Mouse (Mus musculus): ENCODE data around the gene Nr1i3. TPM values are rescaled to one million over a fixed set of nuclear protein-coding genes. Genes with fewer than 3 reads are reported as not detected.

Gene Nr1i3
- total and polyA plus RNA-seq, 3 experiments: 0.24 to 1.7 TPM; not detected in 1

GRCm38 (mm10) chr1:171226780-171227179 lies 13.0 kb downstream of the Nr1i3 start (continued):
- TF ChIP-seq ZKSCAN1 (IDR thresholded peaks at IDR 0.05; ENCODE audit: low read depth, low read length) (no peak), MAZ (IDR thresholded peaks at IDR 0.05; ENCODE audit: low read depth, low read length) (no peak), ZC3H11A (IDR thresholded peaks at IDR 0.05; ENCODE audit: low read depth, low read length) (no peak), CTCF (IDR thresholded peaks at IDR 0.05 in 2 of 3, conservative IDR thresholded peaks at IDR 0.05 in 1 of 3; ENCODE audit: control insufficient read depth in 1 of 3, insufficient read depth in 1 of 3, low read depth in 2 of 3, low read length in 3 of 3, poor library complexity in 1 of 3, severe bottlenecking in 1 of 3) (no peak)

- H3K27me3 ChIP-seq (ENCODE audit: control insufficient read depth in 1 of 2, insufficient read depth in 2 of 2, low read length in 2 of 2): no peaks in the 10 kb centered on the region
- H3K9ac ChIP-seq (ENCODE audit: control insufficient read depth, low read depth, low read length, poor library complexity, severe bottlenecking): no peak overlapping the region
- H3K9me3 ChIP-seq (replicated peaks; ENCODE audit: insufficient read depth, low read length): no peaks in the 10 kb centered on the region
- no peak overlapping the region for H3K4me3 ChIP-seq (ENCODE audit: control insufficient read depth in 1 of 2, insufficient read depth in 1 of 2, low read depth in 2 of 2, low read length in 2 of 2)
- H3K79me2 ChIP-seq (ENCODE audit: control insufficient read depth, insufficient read depth, low read length, poor library complexity): no peaks in the 10 kb centered on the region
- peaks cover 0 to 4% of the 10 kb centered on the region in 2 experiments; a peak in 2 of 4 replicates for H3K36me3 ChIP-seq (ENCODE audit: control insufficient read depth in 1 of 2, insufficient read depth in 2 of 2, low read length in 2 of 2)
- DNase-seq (ENCODE audit: low read depth, low spot score): no peak
- no peak overlapping the region for H3K27ac ChIP-seq (ENCODE audit: control insufficient read depth, low read depth, low read length)
- peaks cover 0 to 6% of the 10 kb centered on the region in 2 experiments; a peak in 3 of 4 replicates for H3K4me1 ChIP-seq (ENCODE audit: control insufficient read depth in 1 of 2, insufficient read depth in 2 of 2, low read length in 2 of 2)
- TF ChIP-seq ETS1 (IDR thresholded peaks at IDR 0.05; ENCODE audit: low read depth, low read length) (no peak), MAZ (IDR thresholded peaks at IDR 0.05; ENCODE audit: low read depth, low read length) (no peak), TAL1 (IDR thresholded peaks at IDR 0.05; ENCODE audit: low read length) (no peak), POLR2A (IDR thresholded peaks at IDR 0.05; ENCODE audit: control insufficient read depth in 1 of 2, insufficient read depth in 1 of 2, low read depth in 1 of 2, low read length in 2 of 2, poor library complexity in 1 of 2) (no peak), KAT2A (conservative IDR thresholded peaks at IDR 0.05; ENCODE audit: low read depth, low read length) (no peak), ZKSCAN1 (IDR thresholded peaks at IDR 0.05; ENCODE audit: low read depth, low read length) (no peak), GATA1 (IDR thresholded peaks at IDR 0.05; ENCODE audit: low read depth, low read length) (no peak), POLR2AphosphoS2 (IDR thresholded peaks at IDR 0.05; ENCODE audit: low read length) (no peak), E2F4 (IDR thresholded peaks at IDR 0.05; ENCODE audit: borderline replicate concordance, low read depth, low read length) (no peak), MXI1 (IDR thresholded peaks at IDR 0.05; ENCODE audit: low read depth, low read length) (no peak), BHLHE40 (IDR thresholded peaks at IDR 0.05; ENCODE audit: borderline replicate concordance, low read depth, low read length) (no peak), ZNF384 (IDR thresholded peaks at IDR 0.05; ENCODE audit: low read depth, low read length) (no peak), RAD21 (IDR thresholded peaks at IDR 0.05; ENCODE audit: low read depth, low read length) (no peak), MAX (IDR thresholded peaks at IDR 0.05; ENCODE audit: low read length) (no peak), TCF12 (IDR thresholded peaks at IDR 0.05; ENCODE audit: low read depth, low read length) (no peak), JUND (IDR thresholded peaks at IDR 0.05; ENCODE audit: low read depth, low read length) (no peak), GABPA (IDR thresholded peaks at IDR 0.05; ENCODE audit: low read depth, low read length) (no peak), CHD2 (IDR thresholded peaks at IDR 0.05; ENCODE audit: low read length) (no peak), TBP (IDR thresholded peaks at IDR 0.05; ENCODE audit: low read depth, low read length) (no peak), USF1 (IDR thresholded peaks at IDR 0.05; ENCODE audit: low read depth, low read length) (no peak)
These were observed 14.1 kb downstream of the Nr1i3 start for GRCm38 (mm10) chr1:171227879-171228278.

Measured in MEL (cell line).